Mouse (Mus musculus) kidney, embryonic 15.5 days (tissue): ENCODE data around the gene 1700001C19Rik. TPM values are rescaled to one million over a fixed set of nuclear protein-coding genes. Genes with fewer than 3 reads are reported as not detected.

ENCODE experiments used
- ATAC-seq: fragments of 200-750 bp; cut with Nextera tagmentation; replicated peaks from 2 replicates; pipeline ENCODE4 v1.8.0; 2017; ENCODE audit warnings: moderate TSS enrichment; ENCODE audit not compliant: low FRiP score
- H3K27ac ChIP-seq: fragments of 300-500 bp; sonication (generic); 2 replicates; pipeline ENCODE4 v1.5.1; 2015; ENCODE audit warnings: mild to moderate bottlenecking, inconsistent platforms
- H3K27me3 ChIP-seq: fragments of 300-500 bp; sonication (generic); 2 replicates; pipeline ENCODE4 v1.6.1; 2015; ENCODE audit warnings: inconsistent platforms
- H3K36me3 ChIP-seq: fragments of 300-500 bp; sonication (generic); 2 replicates; pipeline ENCODE4 v1.6.1; 2015; ENCODE audit warnings: inconsistent platforms
- H3K4me1 ChIP-seq: fragments of 300-500 bp; sonication (generic); 2 replicates; pipeline ENCODE4 v1.6.1; 2015; ENCODE audit warnings: inconsistent platforms
- H3K4me2 ChIP-seq: fragments of 300-500 bp; sonication (generic); 2 replicates; pipeline ENCODE4 v1.6.1; 2015; ENCODE audit warnings: moderate library complexity, mild to moderate bottlenecking, inconsistent platforms
- H3K4me3 ChIP-seq: fragments of 300-500 bp; sonication (generic); replicated peaks from 2 replicates; pipeline ENCODE4 v1.5.1; 2015; ENCODE audit warnings: mild to moderate bottlenecking, inconsistent platforms
- H3K9ac ChIP-seq: fragments of 300-500 bp; sonication (generic); 2 replicates; pipeline ENCODE4 v1.6.1; 2015; ENCODE audit warnings: mild to moderate bottlenecking, inconsistent platforms
- H3K9me3 ChIP-seq: fragments of 300-500 bp; sonication (generic); replicated peaks from 2 replicates; pipeline ENCODE4 v1.6.1; 2016; ENCODE audit warnings: inconsistent platforms
- WGBS: fragments of 180-500 bp; shearing (Covaris S2); methylation state at CpG from one replicate; pipeline ENCODE4 v1.1.7; 2015; ENCODE audit warnings: mixed read lengths; 5-methylcytosine and 5-hydroxymethylcytosine counted together
- polyA plus RNA-seq: library from polyadenylated mRNA; unstranded; fragments of >200 nt; fragmentation: Nextera tagmentation; extraction: Ambion mirVana; gene quantifications from 2 replicates; pipeline ENCODE4 v1.2.1, GENCODE M21; 2015

Gene 1700001C19Rik
- 0.26 and 0.46 TPM in 2 replicates for polyA plus RNA-seq

GRCm38 (mm10) chr17:47436907-47437547 is at the start of gene 1700001C19Rik:
TSS of gene 1700001C19Rik (minus strand) at chr17:47437376.
- Histone ChIP-seq H3K36me3 (no peaks in the 10 kb centered on the region), H3K4me1 (peaks cover 47% of the 10 kb centered on the region), H3K4me3 (peak within 1 kb of the TSS; percentile 53), H3K9me3 (no peaks in the 10 kb centered on the region), H3K9ac (peak within 1 kb of the TSS; percentile 55), H3K4me2 (peak within 1 kb of the TSS; percentile 88), H3K27ac (peak within 1 kb of the TSS; percentile 52), H3K27me3 (peaks cover 30% of the 10 kb centered on the region)
- no peak for ATAC-seq
- 4% methylated on average over 25 of the region's 25 CpGs for WGBS

- Histone ChIP-seq H3K9me3 (no peaks in the 10 kb centered on the region), H3K4me2 (no peak overlapping the region), H3K27ac (peak overlapping the region; percentile 85), H3K36me3 (peaks cover 35% of the 10 kb centered on the region), H3K9ac (no peak overlapping the region), H3K4me3 (no peak overlapping the region), H3K4me1 (peaks cover 24% of the 10 kb centered on the region), H3K27me3 (no peaks in the 10 kb centered on the region)
- WGBS, result 83% methylated on average over 3 of the region's 3 CpGs
- ATAC-seq, result no peak
These were observed 48.6 kb upstream of the 1700001C19Rik start for GRCm38 (mm10) chr17:47485791-47486190.

DNA sequence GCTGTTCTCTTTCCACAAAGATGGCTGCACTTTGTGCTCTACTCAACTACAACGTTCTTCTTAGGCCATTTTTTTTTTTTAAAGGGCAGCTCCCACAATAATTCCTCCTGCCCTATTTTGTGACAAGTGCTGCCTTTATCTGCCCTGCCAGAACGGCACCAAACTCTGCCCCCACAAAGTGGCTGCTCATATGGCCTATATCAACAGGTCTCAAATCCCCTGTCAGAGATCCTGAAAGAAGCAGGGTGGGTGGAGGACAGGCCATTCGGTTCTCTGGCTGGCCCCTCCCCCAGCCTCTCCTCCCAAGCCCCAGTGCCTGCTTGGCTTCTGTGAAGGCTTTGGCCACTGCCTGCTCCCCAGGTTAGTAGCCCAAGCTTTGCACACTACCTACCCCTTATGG is 47.8 kb upstream of the 1700001C19Rik start:
- H3K4me1 ChIP-seq, result peaks cover 24% of the 10 kb centered on the region
- WGBS, result 0% methylated on average over 3 of the region's 3 CpGs
- H3K36me3 ChIP-seq, result peaks cover 27% of the 10 kb centered on the region
- peak overlapping the region; percentile 85 for H3K27ac ChIP-seq
- no peak overlapping the region for H3K4me3 ChIP-seq
- no peak overlapping the region for H3K4me2 ChIP-seq
- no peak overlapping the region for H3K9ac ChIP-seq
- H3K27me3 ChIP-seq, result no peaks in the 10 kb centered on the region
- 0 out of 2 replicates have a peak, but pooled peaks have one; percentile 10 for ATAC-seq
- H3K9me3 ChIP-seq, result no peaks in the 10 kb centered on the region

GRCm38 (mm10) chr17:47484241-47484921 is 47.2 kb upstream of the 1700001C19Rik start:
- Histone ChIP-seq H3K9ac (no peak overlapping the region), H3K4me1 (peaks cover 24% of the 10 kb centered on the region), H3K4me2 (no peak overlapping the region), H3K4me3 (no peak overlapping the region), H3K27me3 (no peaks in the 10 kb centered on the region), H3K9me3 (no peaks in the 10 kb centered on the region), H3K27ac (peak overlapping the region; percentile 85), H3K36me3 (peaks cover 21% of the 10 kb centered on the region)
- ATAC-seq, result peak; percentile 86
- 38% methylated on average over 1 of the region's 1 CpGs for WGBS

- H3K9me3 ChIP-seq, result no peaks in the 10 kb centered on the region
- H3K27ac ChIP-seq, result no peak overlapping the region
- ATAC-seq, result no peak
- no peak overlapping the region for H3K4me3 ChIP-seq
- H3K4me1 ChIP-seq, result peaks cover 24% of the 10 kb centered on the region
- no peak overlapping the region for H3K9ac ChIP-seq
- H3K4me2 ChIP-seq, result no peak overlapping the region
- H3K27me3 ChIP-seq, result no peaks in the 10 kb centered on the region
- 0 out of 2 replicates have a peak, but pooled peaks cover 1% of the 10 kb centered on the region for H3K36me3 ChIP-seq
- WGBS, result 50% methylated on average over 2 of the region's 2 CpGs
These were observed 45.2 kb upstream of the 1700001C19Rik start for GRCm38 (mm10) chr17:47482401-47482800.

GRCm38 (mm10) chr17:47479887-47480286 is 42.7 kb upstream of the 1700001C19Rik start:
- no peak overlapping the region for H3K4me3 ChIP-seq
- H3K9me3 ChIP-seq, result no peaks in the 10 kb centered on the region
- H3K27ac ChIP-seq, result no peak overlapping the region
- ATAC-seq, result no peak
- H3K27me3 ChIP-seq, result no peaks in the 10 kb centered on the region
- H3K9ac ChIP-seq, result no peak overlapping the region
- H3K36me3 ChIP-seq, result no peaks in the 10 kb centered on the region
- 52% methylated on average over 3 of the region's 3 CpGs for WGBS
- H3K4me2 ChIP-seq, result no peak overlapping the region
- H3K4me1 ChIP-seq, result peaks cover 11% of the 10 kb centered on the region

DNA sequence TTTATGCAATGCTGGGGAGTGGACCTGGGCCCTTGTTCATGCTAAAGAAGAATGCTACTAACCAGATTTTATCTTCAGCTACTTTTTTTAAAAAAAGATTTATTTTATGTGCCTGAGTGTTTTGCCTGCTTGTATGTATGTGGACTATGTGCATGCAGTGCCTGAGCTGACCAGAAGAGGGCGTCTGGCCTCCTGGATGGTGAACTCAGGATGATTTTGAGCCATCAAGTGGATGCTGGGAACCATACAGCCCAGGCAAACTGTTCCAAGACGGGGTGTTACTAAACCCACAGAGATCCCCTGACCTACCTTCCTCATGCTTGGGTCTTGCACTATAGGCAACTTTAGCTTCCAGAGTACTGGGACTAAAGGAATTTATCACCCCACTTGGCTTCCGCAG is 38.5 kb upstream of the 1700001C19Rik start:
- Histone ChIP-seq H3K4me3 (no peak overlapping the region), H3K36me3 (no peaks in the 10 kb centered on the region), H3K4me1 (peaks cover 17% of the 10 kb centered on the region), H3K27ac (no peak overlapping the region), H3K9ac (no peak overlapping the region), H3K9me3 (no peaks in the 10 kb centered on the region), H3K27me3 (no peaks in the 10 kb centered on the region), H3K4me2 (no peak overlapping the region)
- WGBS, result 59% methylated on average over 3 of the region's 3 CpGs
- ATAC-seq, result no peak

DNA sequence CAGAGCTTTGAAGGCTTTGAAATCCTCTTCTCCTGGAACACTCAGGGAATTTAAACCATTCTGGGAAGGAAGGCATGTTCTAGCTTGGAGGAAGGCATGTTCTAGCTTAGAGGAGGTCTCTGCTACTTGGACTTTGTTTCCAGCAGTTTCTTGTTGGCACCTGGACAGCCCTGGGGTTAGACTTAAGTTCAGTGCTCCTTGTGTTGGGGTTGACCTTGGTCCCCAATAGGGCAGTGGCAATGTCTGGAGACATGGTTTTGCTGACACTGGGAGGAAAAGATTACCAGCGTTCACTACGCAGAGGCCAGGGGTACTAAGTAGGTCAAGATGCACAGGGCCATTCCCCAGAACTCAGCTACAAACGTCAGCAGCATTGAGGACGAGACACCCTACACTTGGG is 38.0 kb upstream of the 1700001C19Rik start:
- H3K9ac ChIP-seq, result no peak overlapping the region
- no peaks in the 10 kb centered on the region for H3K9me3 ChIP-seq
- no peak for ATAC-seq
- WGBS, result 89% methylated on average over 4 of the region's 4 CpGs
- H3K36me3 ChIP-seq, result no peaks in the 10 kb centered on the region
- no peak overlapping the region for H3K4me2 ChIP-seq
- no peak overlapping the region for H3K27ac ChIP-seq
- no peak overlapping the region for H3K4me3 ChIP-seq
- peaks cover 18% of the 10 kb centered on the region for H3K4me1 ChIP-seq
- no peaks in the 10 kb centered on the region for H3K27me3 ChIP-seq

DNA sequence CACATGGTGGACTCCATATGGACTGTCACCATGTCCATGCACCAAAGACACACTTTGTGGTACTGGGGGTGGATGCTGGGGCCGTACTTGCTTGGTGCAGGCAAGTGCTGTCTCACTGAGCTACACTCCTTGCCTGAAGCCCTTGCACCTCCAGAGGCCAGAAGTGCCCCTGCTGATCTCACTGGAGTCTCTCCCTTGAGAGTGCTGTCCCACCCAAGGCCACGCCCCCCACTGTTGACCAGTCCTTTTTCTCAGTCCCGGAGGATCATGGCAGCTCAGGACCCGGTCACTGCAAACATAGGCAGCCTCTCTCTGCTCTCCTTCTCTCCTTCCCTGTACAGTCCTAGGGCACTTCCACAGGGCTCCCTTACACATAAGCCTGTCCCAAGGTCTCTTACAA is 37.1 kb upstream of the 1700001C19Rik start:
- WGBS, result 82% methylated on average over 4 of the region's 4 CpGs

DNA sequence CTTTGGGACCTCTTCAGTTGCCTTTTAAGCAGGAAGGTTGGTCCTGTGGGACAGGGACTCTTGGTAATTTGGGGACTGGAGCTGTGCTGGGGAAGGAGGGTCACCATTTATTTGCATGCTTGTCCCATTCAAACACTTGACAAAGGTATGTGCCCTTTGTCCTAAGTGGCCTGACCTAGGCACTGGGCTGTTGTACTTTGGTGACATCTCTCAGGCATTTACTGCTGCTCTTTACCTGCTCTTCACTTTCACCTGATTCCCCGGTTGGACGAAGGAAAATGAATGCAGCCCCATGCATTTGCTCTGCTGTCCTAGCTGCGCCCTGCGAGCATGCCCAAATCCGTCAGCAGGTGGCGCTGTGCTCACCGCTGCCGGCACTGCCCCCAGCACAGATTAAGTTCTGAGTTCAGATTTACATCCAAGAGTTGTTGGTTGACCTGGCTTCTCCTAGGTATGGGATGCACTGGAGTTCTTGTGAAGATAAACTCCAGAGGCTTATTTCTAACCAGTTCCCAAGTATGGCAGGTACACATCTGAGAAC is 36.3 kb upstream of the 1700001C19Rik start:
- Histone ChIP-seq H3K4me3 (no peak overlapping the region), H3K27ac (no peak overlapping the region), H3K9ac (no peak overlapping the region), H3K27me3 (peaks cover 12% of the 10 kb centered on the region; the same call in 1 of the 2 replicates), H3K9me3 (no peaks in the 10 kb centered on the region), H3K4me2 (no peak overlapping the region), H3K36me3 (no peaks in the 10 kb centered on the region), H3K4me1 (peaks cover 27% of the 10 kb centered on the region)
- no peak for ATAC-seq
- WGBS, result 20% methylated on average over 8 of the region's 8 CpGs

More for the DNA sequence above, 37.1 kb upstream of the 1700001C19Rik start:
- no peak for ATAC-seq
- no peak overlapping the region for H3K27ac ChIP-seq
- no peak overlapping the region for H3K9ac ChIP-seq
- H3K9me3 ChIP-seq, result no peaks in the 10 kb centered on the region
- H3K4me1 ChIP-seq, result peaks cover 19% of the 10 kb centered on the region
- peaks cover 4% of the 10 kb centered on the region; the same call in 1 of the 2 replicates for H3K27me3 ChIP-seq
- H3K36me3 ChIP-seq, result no peaks in the 10 kb centered on the region
- no peak overlapping the region for H3K4me3 ChIP-seq
- H3K4me2 ChIP-seq, result no peak overlapping the region

- Histone ChIP-seq H3K4me1 (peaks cover 35% of the 10 kb centered on the region), H3K9ac (no peak overlapping the region), H3K27me3 (peaks cover 20% of the 10 kb centered on the region), H3K4me2 (no peak overlapping the region), H3K9me3 (no peaks in the 10 kb centered on the region), H3K4me3 (no peak overlapping the region), H3K27ac (peak overlapping the region; percentile 58; the same call in 1 of the 2 replicates), H3K36me3 (no peaks in the 10 kb centered on the region)
- ATAC-seq, result 0 out of 2 replicates have a peak, but pooled peaks have one; percentile 26
- WGBS, result 25% methylated on average over 15 of the region's 15 CpGs
These were observed 35.5 kb upstream of the 1700001C19Rik start for GRCm38 (mm10) chr17:47472435-47473350.
